Mouse (Mus musculus) testis, adult 2 months (tissue): ENCODE results near the gene Cttnbp2nl. TPM values are rescaled to one million over a fixed set of nuclear protein-coding genes. Genes with fewer than 3 reads are reported as not detected.
A peak's percentile ranks its signal among the peaks of the same experiment; 100 is the strongest.

Source experiments
- H3K27ac ChIP-seq: fragments of 200-500 bp; 2 replicates; pipeline ENCODE4 v1.5.1; 2012; ENCODE audit warnings: low read depth, low read length; ENCODE audit not compliant: control insufficient read depth, insufficient read depth
- H3K27me3 ChIP-seq: fragments of 200-500 bp; 2 replicates; pipeline ENCODE4 v1.6.1; 2012; ENCODE audit warnings: mild to moderate bottlenecking, low read length, moderate library complexity; ENCODE audit not compliant: control insufficient read depth, insufficient read depth
- H3K36me3 ChIP-seq: fragments of 200-500 bp; 2 replicates; pipeline ENCODE4 v1.6.1; 2012; ENCODE audit warnings: mild to moderate bottlenecking, low read length; ENCODE audit not compliant: control insufficient read depth, insufficient read depth
- H3K4me1 ChIP-seq: fragments of 200-500 bp; 2 replicates; pipeline ENCODE4 v1.6.1; 2012; ENCODE audit warnings: low read length; ENCODE audit not compliant: control insufficient read depth, insufficient read depth
- H3K4me3 ChIP-seq: fragments of 200-500 bp; 2 replicates; pipeline ENCODE4 v1.5.1; 2012; ENCODE audit warnings: low read depth, mild to moderate bottlenecking, low read length, moderate library complexity, mixed read lengths; ENCODE audit not compliant: control insufficient read depth
- CTCF ChIP-seq: fragments of 200-500 bp; IDR thresholded peaks from 2 replicates; pipeline ENCODE4 v1.5.1; 2012; ENCODE audit warnings: low read depth, mild to moderate bottlenecking, inconsistent platforms, low read length, moderate library complexity; ENCODE audit not compliant: control insufficient read depth, insufficient read depth, insufficient replicate concordance
- POLR2A ChIP-seq: fragments of 200-500 bp; IDR thresholded peaks from 2 replicates; pipeline ENCODE4 v1.6.1; 2012; ENCODE audit warnings: low read depth, mild to moderate bottlenecking, inconsistent platforms, low read length, moderate library complexity; ENCODE audit not compliant: control insufficient read depth
- polyA plus RNA-seq: library from polyadenylated mRNA; depleted of rRNA; stranded (reverse); fragments of >200 nt; gene quantifications from 2 replicates; pipeline ENCODE4 v1.2.3, GENCODE M21; 2012

Gene Cttnbp2nl
- polyA plus RNA-seq, 1 experiment = 7.6 TPM

DNA sequence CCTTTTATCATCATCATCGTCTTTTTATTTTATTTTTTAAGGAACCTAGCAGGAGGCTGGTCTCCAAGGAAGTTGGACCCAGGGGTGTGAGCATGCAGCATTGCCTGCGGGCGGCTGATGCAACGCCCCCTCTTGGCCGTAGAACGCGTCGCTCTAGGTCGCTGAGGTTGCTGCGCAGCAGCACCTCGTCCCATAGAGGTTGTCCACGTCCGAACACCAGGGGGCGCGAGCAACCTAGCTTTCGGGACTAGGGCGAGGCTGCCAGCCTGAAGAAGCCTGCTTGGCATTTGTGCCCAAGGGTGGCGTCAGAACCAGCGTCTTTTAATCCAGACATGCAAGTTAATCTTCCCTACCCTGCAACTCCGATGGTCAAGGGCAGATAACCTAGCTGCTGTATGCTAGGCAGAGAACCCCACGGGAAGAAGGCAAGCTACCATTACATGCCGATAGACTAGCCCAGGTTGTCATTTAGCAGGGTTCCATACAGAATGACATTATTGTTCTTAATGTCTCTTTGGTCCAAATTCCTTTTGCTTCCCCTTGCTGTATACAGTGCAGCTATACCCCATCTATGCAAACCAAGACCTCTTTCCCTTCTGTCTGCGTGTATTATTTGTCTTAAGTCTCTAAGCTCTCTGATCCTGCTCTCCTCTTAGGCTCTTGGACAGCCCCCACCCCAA lies 60.1 kb downstream of the Cttnbp2nl start:
- H3K4me3 ChIP-seq = peak overlapping the region; percentile 60
- TF ChIP-seq POLR2A (no peak), CTCF (peak; percentile 88; the same call in 1 of the 2 replicates)
- H3K27ac ChIP-seq = peak overlapping the region; percentile 52; the same call in 1 of the 2 replicates
- no peaks in the 10 kb centered on the region for H3K36me3 ChIP-seq
- H3K27me3 ChIP-seq = no peaks in the 10 kb centered on the region
- peaks cover 8% of the 10 kb centered on the region for H3K4me1 ChIP-seq

DNA sequence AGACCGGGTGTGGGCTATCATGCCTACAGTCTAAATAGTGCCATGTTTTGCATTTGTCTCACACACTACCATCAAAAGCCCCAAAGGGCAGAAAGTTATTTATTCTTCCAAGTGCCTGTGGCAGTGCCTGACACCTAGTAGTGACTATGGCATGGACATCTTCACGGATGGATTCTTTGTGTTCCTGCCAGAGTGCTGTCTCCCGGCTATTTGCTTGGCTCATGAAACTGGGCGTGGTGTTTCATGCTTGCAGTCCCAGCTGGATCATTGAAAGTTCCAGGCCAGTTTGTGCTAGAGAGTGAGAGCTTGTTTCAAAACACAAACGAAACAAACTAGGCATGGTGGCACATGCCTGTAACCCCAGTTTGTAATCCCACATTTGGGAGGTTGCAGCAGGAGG lies 61.2 kb downstream of the Cttnbp2nl start:
- Histone ChIP-seq H3K27me3 (no peaks in the 10 kb centered on the region), H3K4me1 (peaks cover 8% of the 10 kb centered on the region), H3K36me3 (no peaks in the 10 kb centered on the region), H3K4me3 (no peak overlapping the region), H3K27ac (no peak overlapping the region)
- no peak for TF ChIP-seq POLR2A
- TF ChIP-seq CTCF = no peak

DNA sequence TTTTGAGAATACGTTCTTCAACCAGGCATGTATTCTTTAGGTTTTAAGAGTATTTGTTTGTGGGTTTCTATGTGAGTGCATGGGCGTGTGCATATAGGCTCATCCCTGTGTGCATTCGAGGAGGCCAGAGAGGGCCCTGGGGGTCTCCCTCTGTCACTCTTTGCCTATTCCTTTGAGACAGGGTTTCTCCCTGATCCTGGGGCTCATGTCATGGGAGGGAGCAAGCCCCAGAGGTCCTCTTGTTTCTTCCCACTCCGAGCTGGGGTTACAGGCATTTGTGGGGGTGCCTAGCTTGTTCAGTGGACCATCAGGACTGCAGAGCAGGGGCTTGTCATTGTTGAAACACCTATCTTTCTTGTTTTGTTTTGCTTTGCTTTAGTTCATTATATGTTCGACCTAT lies 65.1 kb downstream of the Cttnbp2nl start:
- no peaks in the 10 kb centered on the region for H3K27me3 ChIP-seq
- TF ChIP-seq POLR2A = no peak
- no peak for TF ChIP-seq CTCF
- H3K4me3 ChIP-seq = no peak overlapping the region
- H3K36me3 ChIP-seq = no peaks in the 10 kb centered on the region
- no peak overlapping the region for H3K27ac ChIP-seq
- H3K4me1 ChIP-seq = peaks cover 4% of the 10 kb centered on the region

DNA sequence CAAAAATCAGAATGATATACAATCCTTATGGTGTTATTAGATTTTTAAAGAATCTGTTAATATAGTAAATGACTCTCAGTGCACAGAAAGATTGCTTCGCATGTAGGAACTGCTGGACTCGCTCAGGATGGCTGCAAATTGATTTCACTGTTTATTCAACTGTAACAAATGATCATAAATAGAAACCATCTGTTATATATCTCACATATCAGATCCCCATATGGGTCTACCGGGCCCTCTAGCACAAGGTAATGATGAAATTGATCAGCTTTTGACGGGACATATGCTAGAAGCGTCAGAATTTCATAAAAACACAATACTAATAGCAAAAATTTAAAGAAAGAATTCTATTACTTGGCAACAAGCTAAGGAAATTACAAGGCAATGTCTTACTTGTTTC lies 73.2 kb downstream of the Cttnbp2nl start:
- no peak overlapping the region for H3K4me3 ChIP-seq
- no peaks in the 10 kb centered on the region for H3K27me3 ChIP-seq
- H3K36me3 ChIP-seq = no peaks in the 10 kb centered on the region
- no peak overlapping the region for H3K27ac ChIP-seq
- no peak for TF ChIP-seq POLR2A
- TF ChIP-seq CTCF = no peak
- no peaks in the 10 kb centered on the region for H3K4me1 ChIP-seq

DNA sequence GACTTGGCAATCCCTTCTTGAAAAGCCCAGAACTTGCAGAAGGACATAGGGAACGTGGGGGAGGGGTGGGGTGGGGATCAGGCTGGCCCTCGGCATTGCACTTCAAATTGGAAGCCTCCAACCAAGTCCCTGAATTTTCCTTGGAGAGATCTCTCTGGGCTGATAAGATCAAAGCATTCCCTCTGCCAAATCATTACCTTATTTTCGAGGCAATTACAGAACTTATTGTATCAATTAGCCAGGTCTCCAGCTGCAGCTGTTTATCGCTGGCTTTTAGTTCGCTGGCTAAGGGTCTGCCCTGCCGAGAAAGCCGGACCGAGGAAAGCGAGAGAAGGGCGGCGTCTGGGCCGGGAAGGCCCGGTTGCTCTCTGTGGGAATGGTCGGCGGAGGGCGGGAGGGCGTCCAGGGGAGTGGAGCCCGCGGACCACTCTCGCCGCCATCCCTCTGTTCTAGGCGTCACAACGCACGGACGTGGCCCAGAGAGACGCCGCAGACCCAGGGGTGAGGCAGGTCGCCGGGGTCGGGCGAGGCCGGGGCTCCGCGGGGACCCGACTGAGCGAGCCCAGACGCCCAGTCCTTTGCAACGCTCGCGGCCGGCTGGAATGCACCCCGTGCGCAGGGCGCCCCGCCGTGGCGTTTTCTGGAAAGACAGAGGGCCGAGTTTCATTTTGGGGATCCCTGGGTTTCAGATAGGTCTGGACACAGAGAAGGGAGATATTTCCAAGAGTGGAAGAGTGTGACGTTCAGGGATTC lies 85.2 kb downstream of the Cttnbp2nl start:
- Histone ChIP-seq H3K4me3 (peak overlapping the region; percentile 81), H3K36me3 (no peaks in the 10 kb centered on the region), H3K27me3 (no peaks in the 10 kb centered on the region), H3K27ac (no peak overlapping the region; the same call in 1 of the 2 replicates), H3K4me1 (peaks cover 4% of the 10 kb centered on the region)
- TF ChIP-seq POLR2A (no peak), CTCF (peak; percentile 45; the same call in 1 of the 2 replicates)

DNA sequence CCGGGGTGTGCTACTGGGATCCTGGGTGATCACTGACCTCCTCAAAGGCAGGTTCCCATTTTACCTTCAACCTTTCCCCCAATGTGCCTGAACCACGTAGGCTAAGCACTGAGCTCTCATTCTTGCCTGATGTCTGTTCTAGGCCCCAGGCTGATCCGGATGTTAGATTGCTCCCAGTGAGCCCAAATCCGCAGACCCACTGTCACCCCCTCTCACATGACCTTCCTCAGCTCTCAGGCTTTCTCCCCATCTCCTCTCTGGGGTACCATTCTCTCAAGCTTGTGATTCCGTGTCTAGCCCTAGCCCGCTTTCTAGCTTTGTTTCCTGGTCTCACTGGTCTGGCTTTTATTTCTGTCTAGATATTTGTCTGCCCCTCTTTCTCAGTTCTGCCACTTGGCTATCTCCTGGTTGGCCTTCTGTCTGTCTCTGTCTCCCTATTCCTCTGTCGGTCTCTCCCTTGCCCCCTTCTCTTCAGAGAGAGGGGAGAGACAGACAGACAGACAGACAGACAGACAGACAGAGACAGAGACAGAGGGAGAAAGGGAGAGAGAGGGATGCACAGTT lies 86.9 kb downstream of the Cttnbp2nl start:
- Histone ChIP-seq H3K27ac (no peak overlapping the region), H3K27me3 (no peaks in the 10 kb centered on the region; the same call in 1 of the 2 replicates), H3K4me3 (no peak overlapping the region), H3K4me1 (peaks cover 13% of the 10 kb centered on the region), H3K36me3 (no peaks in the 10 kb centered on the region)
- no peak for TF ChIP-seq POLR2A
- no peak for TF ChIP-seq CTCF
